Mouse (Mus musculus) heart, adult 2 months (tissue): ENCODE results near the gene Rc3h1. TPM values are rescaled to one million over a fixed set of nuclear protein-coding genes. Genes with fewer than 3 reads are reported as not detected.
A peak's percentile ranks its signal among the peaks of the same experiment; 100 is the strongest.
"Not testable (repeated sequence)": the region's sequence is repeated elsewhere in the genome, so short reads cannot be mapped to it uniquely, and the experiment has no call there.

Experiments
- DNase-seq, 2 experiments: peaks; one replicate each; pipeline ENCODE4 v3.0.0; 2021
- H3K27ac ChIP-seq: fragments of 200-600 bp; 2 replicates; pipeline ENCODE4 v1.8.1; 2022
- H3K27me3 ChIP-seq: fragments of 200-500 bp; 2 replicates; pipeline ENCODE4 v1.6.1; 2012; ENCODE audit warnings: mild to moderate bottlenecking, low read length, inconsistent platforms, mixed read lengths; ENCODE audit not compliant: control insufficient read depth, insufficient read depth
- H3K36me3 ChIP-seq: fragments of 200-500 bp; 2 replicates; pipeline ENCODE4 v1.6.1; 2012; ENCODE audit warnings: low read length, inconsistent platforms; ENCODE audit not compliant: control insufficient read depth, insufficient read depth
- H3K4me1 ChIP-seq: fragments of 200-500 bp; 2 replicates; pipeline ENCODE4 v1.6.1; 2011; ENCODE audit warnings: low read length; ENCODE audit not compliant: control insufficient read depth, insufficient read depth
- H3K4me3 ChIP-seq: fragments of 200-600 bp; 2 replicates; pipeline ENCODE4 v1.8.1; 2022
- H3K79me2 ChIP-seq: fragments of 200-500 bp; replicated peaks from 2 replicates; pipeline ENCODE4 v1.6.1; 2012; ENCODE audit warnings: mild to moderate bottlenecking, inconsistent platforms, low read length, moderate library complexity, mixed read lengths; ENCODE audit not compliant: control insufficient read depth, insufficient read depth
- H3K9ac ChIP-seq: fragments of 200-500 bp; 2 replicates; pipeline ENCODE4 v1.6.1; 2012; ENCODE audit warnings: low read depth, mild to moderate bottlenecking, control low read depth, inconsistent platforms, low read length, mixed read lengths
- CTCF ChIP-seq: fragments of 200-600 bp; IDR thresholded peaks from 2 replicates; pipeline ENCODE4 v1.8.1; 2022; ENCODE audit warnings: antibody characterized with exemption, mild to moderate bottlenecking, moderate library complexity
- EP300 ChIP-seq: fragments of 200-500 bp; IDR thresholded peaks from 2 replicates; pipeline ENCODE4 v1.6.1; 2011; ENCODE audit warnings: low read depth, low read length, control low read depth; ENCODE audit not compliant: insufficient read depth
- POLR2A ChIP-seq: fragments of 200-500 bp; IDR thresholded peaks from 2 replicates; pipeline ENCODE4 v1.6.1; 2011; ENCODE audit warnings: mild to moderate bottlenecking, low read depth, low read length, control low read depth; ENCODE audit not compliant: insufficient read depth
- WGBS: fragments of 180-500 bp; shearing (Covaris S2); methylation state at CpG from one replicate; pipeline ENCODE4 v1.1.7; 2018; 5-methylcytosine and 5-hydroxymethylcytosine counted together
- intact Hi-C: fragments of 180-260 bp; cut with DNase I; formaldehyde crosslinking; loops from one replicate; pipeline ENCODE4 v1.15.1; 2025
- long read RNA-seq: library from polyadenylated mRNA; stranded (forward); transcript quantifications from one replicate; pipeline ENCODE4 v2.0.0, GENCODE M21; 2021
- polyA plus RNA-seq: library from polyadenylated mRNA; depleted of rRNA; stranded (reverse); fragments of >200 nt; gene quantifications from 2 replicates; pipeline ENCODE4 v1.2.3, GENCODE M21; 2012; rRNA removed
- total RNA-seq, 2 experiments: library from RNA; stranded (reverse); gene quantifications; 2 replicates each; pipeline ENCODE4 v1.2.3; 2021

The Rc3h1 gene
- 10 to 100 TPM; 39.0 to 42.0 TPM for total RNA-seq
- polyA plus RNA-seq: 9.8 and 21.1 TPM in 2 replicates
- long read RNA-seq, full-length matches to known transcripts: 2 of 23 reads
- long read RNA-seq, partial matches to known transcripts: 2 of 23 reads
- long read RNA-seq, other reads (novel, unspliced or antisense): 19 of 23 reads

DNA sequence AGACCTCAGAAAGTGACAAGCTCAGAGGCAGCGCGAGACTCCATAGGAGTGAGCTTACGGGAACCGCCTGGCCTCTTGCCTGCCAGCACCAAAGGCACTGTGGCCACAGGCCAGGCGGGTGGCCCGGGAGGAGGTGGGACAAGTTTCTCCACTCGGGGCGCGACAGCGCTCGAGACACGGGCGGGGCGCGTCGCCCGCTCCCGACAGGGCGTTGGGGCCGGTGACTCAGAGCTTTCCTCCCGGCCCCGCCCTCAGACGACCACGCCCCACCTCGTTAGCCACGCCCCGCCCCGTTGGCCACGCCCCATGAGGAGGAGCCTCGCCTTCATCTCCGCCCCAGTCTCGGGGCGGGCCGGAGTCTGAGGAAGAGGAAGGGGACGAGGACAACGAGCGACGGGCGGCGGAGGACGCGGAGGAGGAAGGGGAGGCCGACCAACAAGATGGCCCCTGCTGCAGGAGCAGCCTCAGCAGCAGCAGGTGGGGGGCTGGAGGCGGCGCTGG lies at the start of gene Rc3h1:
TSS of gene Rc3h1 (plus strand) at position 362 of the 501 bp plus-strand sequence.
- Histone ChIP-seq H3K79me2 (peaks cover 1% of the 10 kb centered on the region), H3K4me3 (peak within 1 kb of the TSS; percentile 63), H3K27ac (peak within 1 kb of the TSS; percentile 96), H3K9ac (peak within 1 kb of the TSS; percentile 96), H3K27me3 (no peaks in the 10 kb centered on the region), H3K36me3 (peaks cover 15% of the 10 kb centered on the region), H3K4me1 (peaks cover 6% of the 10 kb centered on the region)
- intact Hi-C loops: loop anchor here (2.0 to 5.0 kb wide), 3 partner anchors 113 to 346 kb away; partner anchors contain the start of genes Prdx6, Rabgap1l and Zbtb37
- WGBS: under 1% methylated on average over 42 of the region's 45 CpGs
- peak; percentile 93 for TF ChIP-seq POLR2A
- peak; percentile 49 for TF ChIP-seq CTCF
- 0 out of 2 replicates have a peak, but pooled peaks have one; percentile 21 for TF ChIP-seq EP300
- DNase-seq: peak; percentile 98 to 100

DNA sequence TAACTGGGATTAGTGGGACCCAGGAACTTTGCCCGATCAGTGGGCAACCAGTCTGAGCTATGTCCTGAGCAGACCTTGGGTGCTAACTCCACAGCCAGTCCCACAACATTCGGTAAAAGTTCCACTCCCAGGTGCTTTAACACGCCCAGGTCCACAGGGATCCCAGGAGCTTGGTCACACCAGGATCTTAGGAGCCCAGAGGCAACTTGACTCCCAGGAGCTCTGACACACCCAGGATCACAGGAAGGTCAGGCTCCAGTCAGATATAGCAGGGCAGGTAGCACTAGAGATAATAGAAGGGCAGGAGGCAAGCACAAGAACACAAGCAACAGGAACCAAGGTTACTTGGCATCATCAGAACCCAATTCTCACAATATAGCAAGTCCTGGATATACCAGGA lies 48.1 kb upstream of the Rc3h1 start:
- TF ChIP-seq CTCF (no peak), POLR2A (no peak), EP300 (no peak)
- intact Hi-C loops: no loop called here
- Histone ChIP-seq H3K27ac (no peak overlapping the region), H3K36me3 (no peaks in the 10 kb centered on the region), H3K27me3 (no peaks in the 10 kb centered on the region), H3K4me3 (no peak overlapping the region), H3K4me1 (peaks cover 1% of the 10 kb centered on the region; the same call in 1 of the 2 replicates), H3K9ac (no peak overlapping the region), H3K79me2 (no peaks in the 10 kb centered on the region)
- DNase-seq: no peak
- 90% methylated on average over 3 of the region's 3 CpGs for WGBS

DNA sequence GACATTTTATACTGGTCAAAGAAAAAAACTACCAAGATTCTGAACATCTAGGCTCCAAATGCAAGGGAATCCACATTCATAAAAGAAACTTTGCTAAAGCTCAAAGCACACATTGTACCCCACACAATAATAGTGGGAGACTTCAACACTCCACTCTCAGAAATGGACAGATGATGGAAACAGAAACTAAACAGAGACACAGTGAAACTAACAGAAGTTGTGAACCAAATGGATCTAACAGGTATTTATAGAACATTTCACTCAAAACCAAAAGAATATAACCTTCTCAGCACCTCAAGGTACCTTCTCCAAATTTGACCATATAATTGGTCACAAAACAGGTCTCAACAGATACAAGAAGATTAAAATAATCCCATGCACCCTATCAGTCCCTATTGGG lies 46.3 kb upstream of the Rc3h1 start:
- not testable (repeated sequence) for H3K27ac ChIP-seq, H3K27me3 ChIP-seq, H3K79me2 ChIP-seq, DNase-seq, H3K36me3 ChIP-seq, H3K9ac ChIP-seq, H3K4me3 ChIP-seq, H3K4me1 ChIP-seq
- intact Hi-C loops: loop anchor here (5.0 kb wide), 1 partner anchor 118 kb away; no protein-coding TSS in a partner anchor

DNA sequence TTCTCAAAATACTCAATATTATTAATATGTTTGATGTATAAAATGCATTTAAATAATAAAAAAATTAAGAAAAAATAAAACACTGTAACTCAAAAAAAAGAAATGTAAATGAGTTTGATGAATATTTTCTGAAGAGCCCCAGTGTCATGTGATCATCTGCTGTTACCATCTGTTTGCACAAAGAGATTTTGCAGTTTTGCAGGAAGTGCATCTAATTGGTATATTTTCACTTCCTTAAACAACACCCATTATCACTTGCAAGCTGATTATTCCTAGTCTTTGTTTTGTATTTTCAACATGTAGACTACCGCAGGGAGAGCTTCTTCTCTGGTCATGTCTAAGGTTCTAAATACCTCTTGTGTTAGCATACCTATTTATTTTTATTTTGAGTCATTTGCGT lies 45.1 kb upstream of the Rc3h1 start:
- Histone ChIP-seq H3K27ac (no peak overlapping the region), H3K79me2 (no peaks in the 10 kb centered on the region), H3K9ac (no peak overlapping the region), H3K4me1 (no peaks in the 10 kb centered on the region), H3K4me3 (no peak overlapping the region), H3K27me3 (no peaks in the 10 kb centered on the region), H3K36me3 (no peaks in the 10 kb centered on the region)
- 74% methylated on average over 2 of the region's 2 CpGs for WGBS
- TF ChIP-seq EP300: no peak
- no peak for TF ChIP-seq POLR2A
- no peak for TF ChIP-seq CTCF
- intact Hi-C loops: loop anchor here (5.0 kb wide), 1 partner anchor 119 kb away; no protein-coding TSS in a partner anchor
- DNase-seq: no peak

DNA sequence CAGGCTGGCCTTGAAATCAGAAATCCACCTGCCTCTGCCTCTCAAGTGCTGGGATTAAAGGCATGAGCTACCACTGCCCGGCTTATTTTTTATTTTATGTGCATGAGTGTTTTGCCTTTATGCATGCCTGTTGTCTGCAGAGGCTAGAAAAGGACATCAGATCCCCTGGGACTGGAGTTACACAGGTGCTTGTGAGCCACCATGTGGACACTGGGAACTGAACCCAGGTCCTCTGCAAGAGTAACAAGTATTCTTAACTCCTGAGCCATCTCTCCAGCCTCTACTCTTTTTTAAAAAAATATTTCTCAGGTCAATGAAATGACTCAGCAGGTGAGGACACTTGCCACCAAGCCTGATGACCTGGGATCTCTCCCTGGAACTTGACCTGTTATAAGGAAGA lies 44.6 kb upstream of the Rc3h1 start:
- 78% methylated on average over 1 of the region's 1 CpGs for WGBS
- no peaks in the 10 kb centered on the region for H3K27me3 ChIP-seq
- H3K4me3 ChIP-seq: no peak overlapping the region
- H3K36me3 ChIP-seq: no peaks in the 10 kb centered on the region
- no peaks in the 10 kb centered on the region for H3K79me2 ChIP-seq
- intact Hi-C loops: loop anchor here (5.0 kb wide), 1 partner anchor 119 kb away; no protein-coding TSS in a partner anchor
- H3K27ac ChIP-seq: no peak overlapping the region
- no peaks in the 10 kb centered on the region for H3K4me1 ChIP-seq
- TF ChIP-seq CTCF (no peak), EP300 (no peak), POLR2A (no peak)
- no peak for DNase-seq
- no peak overlapping the region for H3K9ac ChIP-seq

DNA sequence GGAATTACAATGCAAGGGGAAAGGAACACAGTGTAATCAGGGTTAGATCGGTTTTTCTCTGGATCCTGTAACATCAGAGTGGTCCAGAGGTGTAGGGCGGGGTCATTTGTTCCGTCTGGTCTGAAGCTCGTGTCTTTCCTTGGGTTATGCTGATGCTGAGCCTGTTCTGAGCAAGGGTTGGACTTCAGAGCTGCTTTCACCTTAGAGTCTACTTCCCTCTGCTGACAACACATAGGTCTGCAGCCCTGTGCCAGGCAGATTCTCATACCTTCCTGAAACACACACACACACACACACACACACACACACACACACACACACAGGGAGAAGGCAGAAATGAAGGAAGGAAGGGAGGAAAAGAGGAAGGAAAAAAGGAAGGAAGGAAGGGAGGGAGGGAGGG lies 43.2 kb upstream of the Rc3h1 start:
- no peak for DNase-seq
- no peaks in the 10 kb centered on the region for H3K79me2 ChIP-seq
- no peaks in the 10 kb centered on the region for H3K4me1 ChIP-seq
- TF ChIP-seq POLR2A (no peak), CTCF (peak; percentile 51), EP300 (no peak)
- intact Hi-C loops: loop anchor here (5.0 kb wide), 1 partner anchor 121 kb away; no protein-coding TSS in a partner anchor
- 37% methylated on average over 4 of the region's 4 CpGs for WGBS
- no peak overlapping the region for H3K27ac ChIP-seq
- no peak overlapping the region for H3K4me3 ChIP-seq
- H3K27me3 ChIP-seq: no peaks in the 10 kb centered on the region
- no peak overlapping the region for H3K9ac ChIP-seq
- H3K36me3 ChIP-seq: no peaks in the 10 kb centered on the region
